29 mouse cellular contexts compared by ENCODE assay signal in the genomic region with DNA sequence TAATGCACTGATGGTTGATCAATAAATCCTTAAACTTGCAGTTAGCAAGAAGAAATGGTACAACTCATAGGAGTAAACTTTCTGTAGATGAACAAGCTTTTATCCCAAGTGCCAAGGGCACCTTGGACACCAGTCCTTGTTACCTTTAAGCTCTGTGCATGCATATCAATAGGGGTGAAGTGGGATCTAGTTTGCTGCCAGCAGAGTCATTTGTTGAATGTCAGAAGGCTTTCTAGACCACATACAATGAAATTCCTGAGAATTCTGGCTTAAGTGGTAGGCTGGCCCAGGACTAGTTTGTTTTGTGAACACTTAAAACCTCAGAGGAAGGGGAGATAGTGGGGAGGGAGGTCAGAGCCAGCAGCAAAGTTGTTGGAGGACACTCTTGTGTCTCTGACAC.
DNase-seq lines count a peak whose midpoint lies in the region; ATAC-seq and TF ChIP-seq lines count a peak whose summit lies in the region.
"Had no signal": no experiment of that assay in that cellular context is flagged by ENCODE, and none has a peak within 500 bp of the region (broad histone marks: within the 10 kb centered on the region; RNA-seq: fewer than 3 reads in every experiment).

No protein-coding gene starts in this region.

- no peaks in the 10 kb centered on the region for H3K36me3 ChIP-seq in lung, embryonic 14.5 days (ENCODE audit: insufficient read depth)
- H3K36me3 ChIP-seq: embryonic facial prominence, embryonic 13.5 days; embryonic facial prominence, embryonic 15.5 days; forebrain, embryonic 10.5 days; forebrain, embryonic 12.5 days; G1E had no signal

- no peak overlapping the region for H3K9ac ChIP-seq in lung, embryonic 14.5 days
- H3K9ac ChIP-seq: embryonic facial prominence, embryonic 13.5 days; embryonic facial prominence, embryonic 15.5 days; forebrain, embryonic 12.5 days had no signal

- no peaks in the 10 kb centered on the region for H3K27me3 ChIP-seq in lung, embryonic 14.5 days (ENCODE audit: insufficient read depth, low read length)
- H3K27me3 ChIP-seq: CH12.LX; embryonic facial prominence, embryonic 13.5 days; embryonic facial prominence, embryonic 15.5 days; forebrain, embryonic 12.5 days had no signal

- peak; percentile 10 for DNase-seq in lung, embryonic 14.5 days
- DNase-seq in lung, postnatal 25 days (ENCODE audit: low spot score), result no peak
- DNase-seq in ES-CJ7 (ENCODE audit: low read depth, low spot score), result peak; percentile 72
- DNase-seq in R1 (ENCODE audit: low read depth, low spot score), result peak; percentile 67
- DNase-seq in spleen, postnatal 10 days (ENCODE audit: low spot score in 2 of 2), result no peak
- DNase-seq in adrenal gland, adult 18-20 months (ENCODE audit: low spot score in 2 of 2), result no peak
- DNase-seq: adrenal gland, adult 2 months; adrenal gland, postnatal 10 days; adrenal gland, postnatal 25 days; B cell, adult 2 months; cerebellum, adult 11 months; cerebellum, adult 18-20 months; cerebellum, adult 8-10 months; cerebellum, adult 9-11 months; cerebellum, postnatal 14 days; cerebellum, postnatal 36 days; embryo, embryonic 11 days had no signal

- no peak overlapping the region for H3K4me2 ChIP-seq in lung, embryonic 14.5 days
- H3K4me2 ChIP-seq: embryonic facial prominence, embryonic 13.5 days; embryonic facial prominence, embryonic 15.5 days; forebrain, embryonic 12.5 days had no signal

- H3K9me3 ChIP-seq in lung, embryonic 14.5 days (ENCODE audit: low read depth, low read length), result no peaks in the 10 kb centered on the region
- H3K9me3 ChIP-seq: embryonic facial prominence, embryonic 13.5 days; embryonic facial prominence, embryonic 15.5 days; forebrain, embryonic 10.5 days; forebrain, embryonic 12.5 days; G1E had no signal

- no peak overlapping the region for H3K27ac ChIP-seq in lung, embryonic 14.5 days (ENCODE audit: low read depth)
- H3K27ac ChIP-seq: embryonic facial prominence, embryonic 13.5 days; embryonic facial prominence, embryonic 15.5 days; forebrain, embryonic 10.5 days; forebrain, embryonic 12.5 days had no signal

- H3K4me1 ChIP-seq in lung, embryonic 14.5 days (ENCODE audit: insufficient read depth), result no peaks in the 10 kb centered on the region
- H3K4me1 ChIP-seq: embryonic facial prominence, embryonic 13.5 days; embryonic facial prominence, embryonic 15.5 days; forebrain, embryonic 10.5 days; forebrain, embryonic 12.5 days had no signal

- peak; percentile 41; the same call in 1 of the 2 replicates for ATAC-seq in lung, embryonic 14.5 days (ENCODE audit: insufficient read depth)
- ATAC-seq: activated CD4-positive, CD25-positive, alpha-beta regulatory T cell, adult 4 months; CD4-positive, CD25-positive, alpha-beta regulatory T cell, adult 4 months; forebrain, embryonic 14.5 days; forebrain, embryonic 16.5 days; Patski had no signal

- H3K4me3 ChIP-seq in lung, embryonic 14.5 days (ENCODE audit: low read depth, low read length), result no peak overlapping the region
- H3K4me3 ChIP-seq: embryonic facial prominence, embryonic 13.5 days; embryonic facial prominence, embryonic 15.5 days; erythroblast, embryonic 14.5 days; forebrain, embryonic 10.5 days; forebrain, embryonic 12.5 days had no signal

- TF ChIP-seq CTCF in lung, embryonic 14.5 days (IDR thresholded peaks at IDR 0.05; ENCODE audit: low read depth), result no peak

Comparison
In these comparisons a context has a peak if more than half of its experiments do, and no peak if none do; other contexts are left out.
1. DNase-seq: peak in lung, embryonic 14.5 days (single experiment), ES-CJ7 (single experiment) and R1 (single experiment); none in lung, postnatal 25 days (single experiment), spleen, postnatal 10 days (0 of 2) and adrenal gland, adult 18-20 months (0 of 2).